In the genomic region with DNA sequence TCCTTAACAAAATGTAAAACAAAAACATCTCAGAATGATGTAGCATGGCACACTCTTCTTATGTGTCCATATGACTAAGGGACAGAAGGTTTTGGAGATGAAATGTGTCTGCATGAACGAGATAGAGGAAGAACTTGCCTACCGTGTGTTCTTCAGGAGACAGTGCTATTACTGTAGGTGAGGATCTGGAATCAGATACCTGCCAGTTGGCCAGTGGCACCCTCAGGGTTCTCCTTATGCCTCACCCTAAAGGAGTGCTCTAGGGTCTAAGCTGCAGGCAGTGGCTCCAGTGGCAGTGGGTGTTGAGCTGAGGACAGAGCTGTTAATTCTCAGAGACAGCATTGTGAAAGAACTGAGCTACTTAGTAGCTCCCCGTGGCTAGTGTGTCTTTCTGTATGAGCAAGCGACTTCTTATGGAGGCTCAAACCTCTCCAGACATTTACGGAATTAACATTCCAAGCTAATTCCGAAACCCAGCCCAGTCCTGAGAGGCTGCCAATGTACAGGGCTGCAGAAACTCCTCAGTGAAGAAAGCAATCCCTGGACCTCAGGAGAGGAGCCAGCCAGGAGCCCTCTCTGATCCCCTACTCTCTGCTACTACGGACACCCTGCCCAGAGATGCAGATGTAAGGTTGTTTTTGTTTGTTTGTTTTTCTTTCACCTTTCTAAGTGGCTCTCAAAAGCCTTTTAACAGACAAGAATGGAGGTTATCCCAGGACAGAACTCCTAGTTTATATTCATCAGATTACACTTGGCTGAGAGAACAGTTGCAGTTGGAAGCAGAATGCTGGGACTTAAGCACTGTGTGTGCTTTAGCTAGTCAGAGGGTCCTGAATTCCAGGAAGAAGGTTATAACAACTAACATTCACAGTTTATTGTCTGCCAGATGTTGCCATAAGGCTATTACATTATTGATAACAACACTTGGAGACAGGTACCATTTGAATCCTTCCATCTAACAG, we compare ENCODE assay signal across 8 mouse cellular contexts. TPM values are rescaled to one million over a fixed set of nuclear protein-coding genes. Genes with fewer than 3 reads are reported as not detected.
DNase-seq lines count a peak whose midpoint lies in the region; ATAC-seq and TF ChIP-seq lines count a peak whose summit lies in the region.
"Had no signal": no experiment of that assay in that cellular context is flagged by ENCODE, and none has a peak within 500 bp of the region (broad histone marks: within the 10 kb centered on the region; RNA-seq: fewer than 3 reads in every experiment).

No protein-coding gene starts in this region.

- H3K9ac ChIP-seq in kidney, postnatal 0 days (ENCODE audit: low read depth, low read length) = no peak overlapping the region
- H3K9ac ChIP-seq in kidney, embryonic 14.5 days (ENCODE audit: low read depth, low read length) = no peak overlapping the region
- no peak overlapping the region for H3K9ac ChIP-seq in heart, embryonic 13.5 days

- DNase-seq in kidney, postnatal 0 days (ENCODE audit: low spot score) = peak; percentile 44
- peak; percentile 73 for DNase-seq in lung, postnatal 36 days
- DNase-seq in embryo, embryonic 9.5 days (ENCODE audit: extremely low spot score) = no peak
- DNase-seq in embryo, embryonic 10.5 days (ENCODE audit: low spot score) = no peak

- H3K9me3 ChIP-seq in kidney, postnatal 0 days (replicated peaks; ENCODE audit: low read length) = no peaks in the 10 kb centered on the region
- H3K9me3 ChIP-seq in kidney, embryonic 14.5 days (ENCODE audit: control insufficient read depth, low read length) = no peaks in the 10 kb centered on the region
- no peaks in the 10 kb centered on the region for H3K9me3 ChIP-seq in heart, embryonic 13.5 days

- H3K4me1 ChIP-seq in kidney, postnatal 0 days (replicated peaks; ENCODE audit: insufficient read depth, low read length) = peaks cover 5% of the 10 kb centered on the region; the same call in 1 of the 2 replicates
- no peaks in the 10 kb centered on the region for H3K4me1 ChIP-seq in kidney, embryonic 14.5 days (ENCODE audit: control insufficient read depth, insufficient read depth, low read length)
- peaks cover 37% of the 10 kb centered on the region; the same call in 1 of the 2 replicates for H3K4me1 ChIP-seq in brown adipose tissue, adult 24 weeks (ENCODE audit: control insufficient read depth, insufficient read depth, insufficient read length, low read length)
- H3K4me1 ChIP-seq in heart, embryonic 13.5 days = peaks cover 44% of the 10 kb centered on the region

- no peaks in the 10 kb centered on the region for H3K36me3 ChIP-seq in kidney, postnatal 0 days (ENCODE audit: insufficient read depth, low read length)
- H3K36me3 ChIP-seq in kidney, embryonic 14.5 days (ENCODE audit: control insufficient read depth, insufficient read depth, low read length) = no peaks in the 10 kb centered on the region
- H3K36me3 ChIP-seq in heart, embryonic 13.5 days = no peaks in the 10 kb centered on the region

- peak overlapping the region; percentile 77 for H3K27ac ChIP-seq in kidney, postnatal 0 days
- H3K27ac ChIP-seq in kidney, embryonic 14.5 days (ENCODE audit: low read depth, low read length) = no peak overlapping the region
- peak overlapping the region; percentile 99 for H3K27ac ChIP-seq in brown adipose tissue, adult 24 weeks (replicated peaks; ENCODE audit: low read depth, low read length)
- 0 out of 2 replicates have a peak overlapping the region, but pooled peaks have one; percentile 12 for H3K27ac ChIP-seq in heart, embryonic 13.5 days (replicated peaks)

- H3K4me2 ChIP-seq in kidney, postnatal 0 days (ENCODE audit: low read length) = no peak overlapping the region
- H3K4me2 ChIP-seq in kidney, embryonic 14.5 days (replicated peaks; ENCODE audit: low read depth, low read length) = no peak overlapping the region
- H3K4me2 ChIP-seq in heart, embryonic 13.5 days = no peak overlapping the region

- ATAC-seq in kidney, postnatal 0 days (replicated peaks; ENCODE audit: low FRiP score, low read depth) = no peak
- ATAC-seq in kidney, embryonic 14.5 days (ENCODE audit: low FRiP score, low TSS enrichment) = no peak
- no peak for ATAC-seq in heart, embryonic 13.5 days (ENCODE audit: extremely low read depth, insufficient number of reproducible peaks, low FRiP score, low TSS enrichment)
- ATAC-seq: Patski had no signal

- no peak for TF ChIP-seq CTCF in kidney, postnatal 0 days (IDR thresholded peaks at IDR 0.05; ENCODE audit: low read depth)

- 63% methylated on average over 7 of the region's 7 CpGs for WGBS in kidney, postnatal 0 days
- 74% methylated on average over 7 of the region's 7 CpGs for WGBS in kidney, embryonic 14.5 days
- 42% methylated on average over 7 of the region's 7 CpGs for WGBS in heart, embryonic 13.5 days

- H3K27me3 ChIP-seq in kidney, postnatal 0 days (ENCODE audit: insufficient read depth, low read length) = no peaks in the 10 kb centered on the region
- H3K27me3 ChIP-seq in kidney, embryonic 14.5 days (ENCODE audit: control insufficient read depth, insufficient read depth, low read length) = no peaks in the 10 kb centered on the region
- no peaks in the 10 kb centered on the region for H3K27me3 ChIP-seq in heart, embryonic 13.5 days (replicated peaks)
- H3K27me3 ChIP-seq: Patski had no signal

- H3K4me3 ChIP-seq in kidney, postnatal 0 days (replicated peaks; ENCODE audit: low read depth, low read length) = no peak overlapping the region
- H3K4me3 ChIP-seq in kidney, embryonic 14.5 days (ENCODE audit: low read length) = no peak overlapping the region
- H3K4me3 ChIP-seq in brown adipose tissue, adult 24 weeks (ENCODE audit: insufficient read depth, low read depth, low read length) = peak overlapping the region; percentile 8; the same call in 1 of the 2 replicates
- no peak overlapping the region for H3K4me3 ChIP-seq in heart, embryonic 13.5 days

RNA-seq across cellular contexts. Expression of a gene that starts 21.8 kb away (rescaled TPM):
- polyA plus RNA-seq in kidney, postnatal 0 days (2015; fragmentation: Nextera tagmentation; extraction: Ambion mirVana) = 117 and 119 TPM in 2 replicates
- polyA plus RNA-seq in kidney, embryonic 14.5 days (2014; fragmentation: Nextera tagmentation; extraction: Ambion mirVana) = 103 and 129 TPM in 2 replicates
- 199 and 225 TPM in 2 replicates for polyA plus RNA-seq in brown adipose tissue, adult 24 weeks (2012; ENCODE audit: insufficient read depth, insufficient read length, missing spikeins)
- polyA plus RNA-seq in heart, embryonic 13.5 days (2015; fragmentation: Nextera tagmentation; extraction: Ambion mirVana) = 145 and 155 TPM in 2 replicates

Comparison
In these comparisons a context has a peak if more than half of its experiments do, and no peak if none do; other contexts are left out.
1. DNase-seq: peak in kidney, postnatal 0 days (single experiment) and lung, postnatal 36 days (single experiment); none in embryo, embryonic 9.5 days (single experiment) and embryo, embryonic 10.5 days (single experiment).